Mouse (Mus musculus) spleen, adult 12 weeks (tissue): ENCODE data around the gene Dclk1.

Source experiments
- DNase-seq: peaks from one replicate; pipeline ENCODE4 v3.0.0; 2022; ENCODE audit warnings: low spot score

Dclk1 gene

GRCm38 (mm10) chr3:55404751-55405150, 162.6 kb downstream of the Dclk1 start:
- no peak for DNase-seq

- no peak for DNase-seq
Measured at GRCm38 (mm10) chr3:55406616-55407015, 164.5 kb downstream of the Dclk1 start.

GRCm38 (mm10) chr3:55411547-55411946, 169.4 kb downstream of the Dclk1 start:
- no peak for DNase-seq

GRCm38 (mm10) chr3:55415527-55415950, 173.4 kb downstream of the Dclk1 start:
- DNase-seq = no peak

- DNase-seq = no peak
Measured at GRCm38 (mm10) chr3:55418845-55419244, 176.7 kb downstream of the Dclk1 start.

GRCm38 (mm10) chr3:55419334-55419733, 177.2 kb downstream of the Dclk1 start:
- no peak for DNase-seq

GRCm38 (mm10) chr3:55420436-55421083, 178.4 kb downstream of the Dclk1 start:
- no peak for DNase-seq

- no peak for DNase-seq
Measured at GRCm38 (mm10) chr3:55423640-55424397, 181.7 kb downstream of the Dclk1 start.

- DNase-seq = no peak
Measured at GRCm38 (mm10) chr3:55430022-55430549, 187.9 kb downstream of the Dclk1 start.

- DNase-seq = no peak
Measured at GRCm38 (mm10) chr3:55431223-55431622, 189.1 kb downstream of the Dclk1 start.

GRCm38 (mm10) chr3:55434276-55434675, 192.1 kb downstream of the Dclk1 start:
- no peak for DNase-seq

- DNase-seq = no peak
Measured at GRCm38 (mm10) chr3:55438824-55439446, 196.8 kb downstream of the Dclk1 start.

GRCm38 (mm10) chr3:55440342-55440741, 198.2 kb downstream of the Dclk1 start:
- DNase-seq = no peak

- DNase-seq = no peak
Measured at GRCm38 (mm10) chr3:55442012-55442645, 200.0 kb downstream of the Dclk1 start.

- DNase-seq = no peak
Measured at GRCm38 (mm10) chr3:55443271-55443670, 201.1 kb downstream of the Dclk1 start.

GRCm38 (mm10) chr3:55443725-55444124, 201.6 kb downstream of the Dclk1 start:
- no peak for DNase-seq

GRCm38 (mm10) chr3:55446681-55447080, 204.5 kb downstream of the Dclk1 start:
- DNase-seq = no peak

- no peak for DNase-seq
Measured at GRCm38 (mm10) chr3:55447486-55448460, 205.6 kb downstream of the Dclk1 start.

GRCm38 (mm10) chr3:55449148-55449547, 207.0 kb downstream of the Dclk1 start:
- DNase-seq = no peak

GRCm38 (mm10) chr3:55451035-55451434, 208.9 kb downstream of the Dclk1 start:
- no peak for DNase-seq

GRCm38 (mm10) chr3:55451877-55452276, 209.7 kb downstream of the Dclk1 start:
- no peak for DNase-seq
